Mouse (Mus musculus) limb, embryonic 15.5 days (tissue): Measurements from ENCODE around the gene Zbtb42. TPM values are rescaled to one million over a fixed set of nuclear protein-coding genes. Genes with fewer than 3 reads are reported as not detected.
A peak's percentile ranks its signal among the peaks of the same experiment; 100 is the strongest.

Source experiments
- ATAC-seq: fragments of 200-750 bp; cut with Nextera tagmentation; 2 replicates; pipeline ENCODE4 v1.8.0; 2017; ENCODE audit warnings: low read depth, moderate TSS enrichment; ENCODE audit not compliant: insufficient number of reproducible peaks, low FRiP score, low TSS enrichment
- H3K27ac ChIP-seq: fragments of 300-500 bp; sonication (generic); 2 replicates; pipeline ENCODE4 v1.5.1; 2015; ENCODE audit warnings: moderate library complexity, mild to moderate bottlenecking, inconsistent platforms
- H3K27me3 ChIP-seq: fragments of 300-500 bp; sonication (generic); 2 replicates; pipeline ENCODE4 v1.6.1; 2015; ENCODE audit warnings: inconsistent platforms
- H3K36me3 ChIP-seq: fragments of 300-500 bp; sonication (generic); 2 replicates; pipeline ENCODE4 v1.6.1; 2015; ENCODE audit warnings: inconsistent platforms
- H3K4me1 ChIP-seq: fragments of 300-500 bp; sonication (generic); 2 replicates; pipeline ENCODE4 v1.6.1; 2015; ENCODE audit warnings: inconsistent platforms
- H3K4me2 ChIP-seq: fragments of 300-500 bp; sonication (generic); 2 replicates; pipeline ENCODE4 v1.6.1; 2015; ENCODE audit warnings: mild to moderate bottlenecking, inconsistent platforms
- H3K4me3 ChIP-seq: fragments of 300-500 bp; sonication (generic); 2 replicates; pipeline ENCODE4 v1.5.1; 2015; ENCODE audit warnings: mild to moderate bottlenecking, inconsistent platforms
- H3K9ac ChIP-seq: fragments of 300-500 bp; sonication (generic); 2 replicates; pipeline ENCODE4 v1.6.1; 2015; ENCODE audit warnings: inconsistent platforms
- H3K9me3 ChIP-seq: fragments of 300-500 bp; sonication (generic); 2 replicates; pipeline ENCODE4 v1.6.1; 2016; ENCODE audit warnings: inconsistent platforms
- WGBS: fragments of 180-500 bp; shearing (Covaris S2); methylation state at CpG from one replicate; pipeline ENCODE4 v1.1.7; 2015; 5-methylcytosine and 5-hydroxymethylcytosine counted together
- polyA plus RNA-seq: library from polyadenylated mRNA; unstranded; fragments of >200 nt; fragmentation: Nextera tagmentation; extraction: Ambion mirVana; gene quantifications from 2 replicates; pipeline ENCODE4 v1.2.1, GENCODE M21; 2015

Zbtb42 gene
- polyA plus RNA-seq, 1 experiment from 2014 or later, result 3.4 TPM

DNA sequence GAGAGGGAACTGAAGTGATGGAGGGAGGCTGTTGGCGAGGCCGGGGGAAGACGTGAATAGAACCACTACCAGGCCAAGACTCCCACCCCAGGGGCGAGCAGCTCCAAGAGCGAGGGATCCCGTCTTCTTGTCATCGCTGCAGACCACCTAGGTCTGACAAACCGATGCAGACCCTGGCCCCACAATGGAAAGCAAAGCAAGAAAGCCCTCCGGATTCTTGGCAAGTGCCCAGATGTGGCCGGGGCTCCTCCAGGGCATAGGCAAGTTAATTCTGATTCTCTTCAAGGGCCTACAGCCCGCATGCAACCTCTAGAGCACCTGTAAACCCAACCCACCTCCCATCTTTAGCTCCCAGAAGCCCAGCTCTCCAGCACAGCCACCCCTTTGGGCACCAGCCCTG, 15.3 kb upstream of the Zbtb42 start:
- no peak overlapping the region for H3K9ac ChIP-seq
- H3K9me3 ChIP-seq, result no peaks in the 10 kb centered on the region
- peaks cover 89% of the 10 kb centered on the region for H3K4me1 ChIP-seq
- peaks cover 83% of the 10 kb centered on the region for H3K36me3 ChIP-seq
- H3K4me2 ChIP-seq, result no peak overlapping the region
- no peaks in the 10 kb centered on the region for H3K27me3 ChIP-seq
- H3K27ac ChIP-seq, result peak overlapping the region; percentile 91
- ATAC-seq, result no peak
- 75% methylated on average over 11 of the region's 11 CpGs for WGBS
- no peak overlapping the region for H3K4me3 ChIP-seq

DNA sequence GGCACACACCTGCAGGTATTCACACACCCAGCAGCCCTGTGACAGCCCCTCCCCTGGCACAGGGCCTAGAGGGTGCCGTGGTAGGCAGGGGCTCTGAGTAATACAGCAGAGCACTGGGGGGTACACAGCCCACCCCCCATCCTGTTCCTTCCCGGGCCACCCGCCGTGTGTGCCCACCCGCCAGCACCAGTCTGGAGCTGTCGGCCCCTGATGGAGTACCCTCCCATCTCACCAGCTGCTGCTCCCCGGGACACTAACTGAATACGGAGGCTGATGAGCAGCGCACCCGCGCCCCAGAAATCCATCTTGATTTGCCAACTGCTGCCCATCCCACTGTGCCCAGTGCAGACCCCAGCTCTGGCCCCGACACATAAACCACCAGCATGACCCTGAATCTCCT, 14.9 kb upstream of the Zbtb42 start:
- Histone ChIP-seq H3K27ac (peak overlapping the region; percentile 91), H3K4me3 (no peak overlapping the region), H3K4me1 (peaks cover 93% of the 10 kb centered on the region), H3K27me3 (no peaks in the 10 kb centered on the region), H3K9ac (no peak overlapping the region), H3K36me3 (peaks cover 83% of the 10 kb centered on the region), H3K4me2 (no peak overlapping the region), H3K9me3 (no peaks in the 10 kb centered on the region)
- ATAC-seq, result no peak
- 82% methylated on average over 12 of the region's 12 CpGs for WGBS

DNA sequence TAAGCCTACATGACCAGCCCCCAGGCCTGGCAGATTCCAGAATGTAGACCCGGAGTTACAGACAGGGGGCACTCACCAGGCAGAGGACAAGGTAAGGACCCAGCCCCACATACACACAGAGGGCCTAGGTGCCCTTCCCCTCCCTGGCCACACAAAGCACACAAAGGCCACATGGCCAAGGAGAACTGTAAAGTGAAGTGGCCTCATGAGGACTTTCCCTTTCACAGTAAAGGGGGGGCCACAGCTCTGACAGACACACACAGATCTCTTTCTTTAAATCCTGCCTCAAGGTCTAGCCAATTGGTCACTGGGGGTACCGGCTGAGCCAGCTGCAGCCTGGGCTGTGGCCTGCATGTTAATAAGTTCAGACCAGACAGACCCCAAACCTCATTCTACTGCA, 14.5 kb upstream of the Zbtb42 start:
- 56% methylated on average over 2 of the region's 2 CpGs for WGBS
- no peak for ATAC-seq
- Histone ChIP-seq H3K9ac (no peak overlapping the region), H3K4me3 (no peak overlapping the region), H3K27ac (peak overlapping the region; percentile 91; the same call in 1 of the 2 replicates), H3K9me3 (no peaks in the 10 kb centered on the region), H3K36me3 (peaks cover 83% of the 10 kb centered on the region), H3K4me1 (peaks cover 92% of the 10 kb centered on the region), H3K27me3 (no peaks in the 10 kb centered on the region), H3K4me2 (no peak overlapping the region)

DNA sequence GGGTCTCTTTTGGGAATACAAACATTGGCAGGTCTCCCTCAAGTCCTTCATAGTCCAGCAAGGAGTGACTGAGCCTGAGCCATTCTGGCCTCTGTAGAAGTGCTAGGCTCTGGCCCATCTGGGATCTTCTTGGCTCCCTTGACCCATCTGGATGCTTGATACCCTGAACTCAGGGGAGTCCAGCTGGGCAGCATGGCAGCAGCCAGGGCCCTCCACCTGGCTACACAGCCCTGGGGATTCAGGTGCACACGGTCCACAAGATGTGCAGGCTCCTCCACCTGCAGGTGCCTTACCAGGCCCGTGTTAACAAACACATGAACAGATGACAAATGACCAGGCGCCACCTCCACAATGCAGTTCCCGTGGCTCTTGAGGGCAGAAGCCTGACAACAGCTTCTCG, 14.0 kb upstream of the Zbtb42 start:
- H3K4me2 ChIP-seq, result no peak overlapping the region
- ATAC-seq, result no peak
- no peak overlapping the region for H3K4me3 ChIP-seq
- 69% methylated on average over 5 of the region's 5 CpGs for WGBS
- H3K9me3 ChIP-seq, result no peaks in the 10 kb centered on the region
- peaks cover 96% of the 10 kb centered on the region for H3K4me1 ChIP-seq
- peak overlapping the region; percentile 61 for H3K27ac ChIP-seq
- no peak overlapping the region for H3K9ac ChIP-seq
- no peaks in the 10 kb centered on the region for H3K27me3 ChIP-seq
- peaks cover 83% of the 10 kb centered on the region for H3K36me3 ChIP-seq

DNA sequence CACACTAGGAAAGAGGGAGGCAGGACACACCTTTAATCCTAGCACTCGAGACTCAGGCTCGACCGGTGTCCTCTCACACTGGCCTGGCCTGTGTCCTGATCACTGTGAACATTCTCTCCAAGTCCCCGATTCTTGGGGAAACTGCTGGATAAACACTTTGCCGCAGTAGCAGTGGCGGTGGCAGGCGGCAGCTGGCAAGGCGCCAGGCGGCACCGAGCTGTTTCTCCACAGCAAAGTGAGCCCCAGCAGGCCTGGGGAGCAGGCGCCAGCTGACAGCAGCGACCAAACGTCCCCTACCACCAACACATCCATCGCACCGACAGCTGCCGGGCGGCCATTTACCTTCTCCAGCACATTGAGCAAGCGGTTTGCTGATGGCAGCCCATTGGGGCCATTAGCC, 13.2 kb upstream of the Zbtb42 start:
- Histone ChIP-seq H3K27me3 (no peaks in the 10 kb centered on the region), H3K4me3 (no peak overlapping the region), H3K27ac (peak overlapping the region; percentile 61), H3K9ac (0 out of 2 replicates have a peak overlapping the region, but pooled peaks have one; percentile 28), H3K36me3 (peaks cover 85% of the 10 kb centered on the region), H3K9me3 (no peaks in the 10 kb centered on the region), H3K4me1 (peaks cover 92% of the 10 kb centered on the region), H3K4me2 (no peak overlapping the region)
- no peak for ATAC-seq
- whole genome bisulfite sequencing, result 45% methylated on average over 18 of the region's 18 CpGs

DNA sequence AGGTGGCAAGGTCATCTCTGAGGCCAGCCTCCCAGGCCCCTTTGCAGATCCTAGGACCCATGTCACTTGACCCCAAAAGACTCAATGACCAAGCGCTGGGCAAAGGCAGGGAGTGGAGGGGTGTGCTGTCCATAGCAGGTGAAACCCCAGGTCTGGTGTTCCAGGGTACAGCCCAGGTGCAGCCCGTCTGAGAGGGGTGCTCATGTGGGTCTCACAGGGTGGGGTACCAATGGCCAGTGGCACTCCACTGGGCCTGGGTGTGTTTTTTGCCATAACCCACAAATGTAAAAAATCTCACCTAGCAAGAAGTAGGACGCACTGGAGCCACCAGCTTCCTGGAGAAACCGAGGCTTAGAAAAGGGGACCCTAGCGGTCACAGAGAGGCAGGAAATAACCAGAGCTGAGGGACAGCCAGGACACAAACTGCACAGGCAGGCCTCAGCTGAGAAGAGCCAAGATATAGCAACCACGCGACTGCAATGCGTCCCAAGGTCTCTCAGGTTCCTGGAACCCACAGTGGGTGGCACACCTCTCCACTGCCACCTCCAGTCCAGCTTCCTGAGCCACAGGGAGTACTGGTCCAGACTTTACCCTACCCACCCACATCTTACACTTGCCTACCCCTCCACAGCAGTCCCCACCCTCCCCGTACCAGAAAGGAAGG, 12.6 kb upstream of the Zbtb42 start:
- Histone ChIP-seq H3K9me3 (no peaks in the 10 kb centered on the region), H3K36me3 (peaks cover 87% of the 10 kb centered on the region), H3K9ac (0 out of 2 replicates have a peak overlapping the region, but pooled peaks have one; percentile 28), H3K27me3 (no peaks in the 10 kb centered on the region), H3K4me1 (peaks cover 92% of the 10 kb centered on the region), H3K4me3 (no peak overlapping the region), H3K4me2 (no peak overlapping the region), H3K27ac (0 out of 2 replicates have a peak overlapping the region, but pooled peaks have one; percentile 61)
- no peak for ATAC-seq
- 81% methylated on average over 9 of the region's 9 CpGs for WGBS

DNA sequence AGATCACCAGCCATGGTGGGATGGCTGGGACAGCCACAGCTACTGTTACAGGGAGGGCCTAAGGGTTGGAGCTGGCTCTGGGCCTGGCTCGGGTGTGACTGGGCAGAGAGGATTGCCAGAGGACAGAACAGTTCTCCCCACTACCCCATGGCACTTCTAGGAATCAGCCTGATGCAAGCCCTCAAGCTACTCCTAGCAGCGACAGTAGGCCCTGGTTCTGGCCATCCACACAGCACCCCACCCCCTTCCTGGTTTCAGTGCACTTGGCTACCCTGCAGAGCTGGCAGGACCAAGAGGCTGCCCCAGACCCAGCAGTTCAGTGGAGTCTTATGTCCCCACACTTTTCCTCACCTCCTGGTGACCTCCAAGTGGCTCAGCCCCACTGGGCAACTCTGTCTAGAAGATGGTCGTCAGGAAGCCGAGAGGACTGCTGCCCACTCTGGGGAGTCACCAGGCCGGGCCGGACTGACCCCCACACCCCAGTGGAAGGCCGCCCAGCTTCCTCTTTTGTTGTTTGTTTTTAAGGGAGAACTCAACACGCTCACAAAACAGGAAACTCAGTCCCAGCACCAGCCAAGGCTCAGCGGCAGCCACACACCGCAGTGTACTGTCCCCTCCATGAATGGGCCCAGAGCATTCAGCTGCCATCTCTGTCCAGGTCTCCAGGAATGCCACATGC, 10.9 kb upstream of the Zbtb42 start:
- Histone ChIP-seq H3K9ac (no peak overlapping the region), H3K27me3 (no peaks in the 10 kb centered on the region), H3K36me3 (peaks cover 79% of the 10 kb centered on the region), H3K4me1 (peaks cover 92% of the 10 kb centered on the region), H3K9me3 (no peaks in the 10 kb centered on the region), H3K4me3 (no peak overlapping the region), H3K27ac (peak overlapping the region; percentile 35; the same call in 1 of the 2 replicates), H3K4me2 (no peak overlapping the region)
- 67% methylated on average over 10 of the region's 10 CpGs for WGBS
- ATAC-seq, result no peak

DNA sequence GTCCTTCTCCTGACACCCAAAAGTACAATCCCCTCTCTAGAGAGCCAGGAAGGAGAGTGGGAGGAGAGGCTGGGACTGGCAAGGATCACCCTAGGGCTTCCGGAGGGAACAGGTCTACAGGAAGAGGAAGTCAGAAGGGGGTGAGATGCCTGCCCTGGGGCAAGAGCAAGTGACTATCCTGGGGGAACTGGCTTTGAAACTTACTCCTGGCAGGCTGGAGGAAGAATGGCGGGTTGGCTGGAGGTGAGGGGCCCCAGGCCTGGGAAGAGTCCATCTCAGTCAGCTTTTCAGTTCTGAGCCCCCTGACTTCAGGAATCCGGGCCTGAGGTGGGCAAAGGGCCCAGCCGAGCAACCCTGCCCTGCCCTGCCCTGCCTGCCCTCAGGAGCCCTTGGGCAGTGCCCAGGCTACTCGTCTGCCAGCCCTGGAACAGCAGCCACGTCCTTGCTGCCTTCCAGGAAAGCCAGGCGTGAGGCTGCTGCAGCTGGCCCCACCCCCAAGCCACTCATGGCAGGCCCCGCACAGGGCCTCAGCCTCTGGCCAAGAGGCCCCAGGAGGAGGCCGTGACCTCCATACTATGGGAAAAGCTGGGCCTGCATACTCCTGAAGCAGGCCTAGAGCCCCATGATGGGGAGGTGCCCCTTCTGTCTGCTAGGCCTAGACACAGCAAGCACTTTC, 7.8 kb upstream of the Zbtb42 start:
- Histone ChIP-seq H3K27me3 (no peaks in the 10 kb centered on the region), H3K4me1 (peaks cover 82% of the 10 kb centered on the region), H3K36me3 (peaks cover 57% of the 10 kb centered on the region), H3K9me3 (no peaks in the 10 kb centered on the region), H3K4me3 (peak overlapping the region; percentile 14; the same call in 1 of the 2 replicates), H3K27ac (peak overlapping the region; percentile 57; the same call in 1 of the 2 replicates), H3K9ac (no peak overlapping the region), H3K4me2 (peak overlapping the region; percentile 87)
- 49% methylated on average over 9 of the region's 9 CpGs for WGBS
- ATAC-seq, result no peak

DNA sequence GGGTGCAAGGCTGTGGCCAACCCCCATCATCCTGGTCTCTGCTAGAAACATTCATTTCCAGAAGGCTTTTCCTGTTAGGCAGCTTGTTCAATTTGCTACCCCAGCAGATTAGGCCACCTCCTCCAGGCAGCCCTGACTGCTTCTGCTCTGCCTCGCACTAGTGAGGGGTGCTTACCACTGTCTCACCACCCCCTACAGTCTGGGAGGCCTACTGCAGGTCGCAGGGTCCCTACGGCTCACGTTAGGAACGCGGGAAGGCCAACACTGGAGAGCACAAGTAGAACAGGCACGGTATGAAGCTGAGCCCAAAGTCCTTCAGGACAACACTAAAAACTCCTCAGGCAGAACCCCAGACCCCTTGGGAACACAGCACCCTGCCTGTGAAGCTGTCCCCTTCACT, 6.7 kb upstream of the Zbtb42 start:
- Histone ChIP-seq H3K27me3 (no peaks in the 10 kb centered on the region), H3K4me2 (peak overlapping the region; percentile 87), H3K27ac (0 out of 2 replicates have a peak overlapping the region, but pooled peaks have one; percentile 57), H3K4me1 (peaks cover 72% of the 10 kb centered on the region), H3K4me3 (peak overlapping the region; percentile 98), H3K9ac (no peak overlapping the region), H3K36me3 (peaks cover 48% of the 10 kb centered on the region), H3K9me3 (no peaks in the 10 kb centered on the region)
- no peak for ATAC-seq
- WGBS, result 83% methylated on average over 7 of the region's 7 CpGs

DNA sequence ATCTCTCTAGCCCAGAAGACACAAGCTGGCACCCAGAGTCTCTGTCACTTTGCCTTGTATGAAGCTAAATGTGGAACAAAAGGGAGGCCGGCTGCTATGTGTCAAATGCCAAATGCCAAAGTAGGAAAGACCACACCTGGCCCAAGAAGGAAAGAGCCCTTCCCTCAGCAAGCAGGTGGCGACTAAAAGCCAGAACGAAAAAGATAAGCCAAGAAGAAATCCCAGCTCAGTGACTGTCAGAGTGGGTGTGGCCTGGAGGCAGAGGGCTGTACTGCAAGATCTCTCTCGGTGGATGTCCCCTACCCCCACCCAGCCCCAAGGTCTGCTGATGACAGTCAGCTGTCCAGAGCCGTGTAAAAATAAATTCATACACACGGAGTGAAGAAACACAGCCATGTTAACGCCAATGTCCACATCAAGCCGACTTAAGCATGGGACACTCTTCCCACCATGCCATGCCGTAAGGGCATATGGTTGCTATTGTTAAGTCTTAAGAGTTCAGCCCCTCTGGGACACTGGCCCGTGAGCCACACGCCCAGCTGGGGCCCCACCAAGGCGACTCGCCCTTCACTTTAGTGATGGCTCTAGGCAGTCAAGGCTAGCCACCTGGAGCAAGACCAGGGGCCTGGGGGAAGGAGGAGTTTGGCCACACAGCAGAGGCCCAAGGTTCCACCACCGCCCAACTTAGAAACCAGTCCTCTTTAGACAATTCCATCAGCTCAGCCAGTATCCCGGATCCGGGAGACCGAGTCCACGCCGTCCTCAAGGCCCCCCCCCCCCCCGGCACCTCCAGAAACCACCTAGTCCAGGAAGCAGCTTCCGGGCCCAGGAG, 5.7 kb upstream of the Zbtb42 start:
- peaks cover 70% of the 10 kb centered on the region for H3K4me1 ChIP-seq
- 6% methylated on average over 21 of the region's 21 CpGs for WGBS
- peak; percentile 18; the same call in 1 of the 2 replicates for ATAC-seq

DNA sequence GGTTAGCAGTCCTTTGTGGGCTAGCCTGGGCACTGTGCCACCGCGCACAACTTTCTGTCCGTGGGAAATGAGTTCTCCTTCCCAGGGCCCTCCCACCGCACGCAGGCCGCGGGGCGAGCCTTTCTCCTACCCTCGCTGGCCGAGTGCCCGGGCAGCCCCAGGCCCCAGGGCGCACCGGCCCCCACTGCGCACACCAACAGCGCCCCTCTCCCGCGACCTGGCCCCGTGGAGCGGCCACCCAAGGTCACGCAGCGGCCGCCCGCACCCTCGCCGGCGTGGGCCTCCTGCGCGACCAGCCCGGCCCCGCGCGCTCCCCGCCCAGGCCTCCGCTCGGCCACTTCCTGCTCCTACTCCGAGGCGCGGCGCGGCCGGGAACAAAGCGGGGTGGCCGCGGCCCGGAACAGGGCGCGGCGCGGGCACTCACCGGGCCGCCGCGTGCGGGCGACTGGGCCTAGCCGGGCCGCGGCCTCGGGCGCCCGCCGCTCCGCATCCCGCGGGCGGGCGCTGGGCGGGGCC, 5.0 kb upstream of the Zbtb42 start:
- ATAC-seq, result no peak
- Histone ChIP-seq H3K4me2 (peak overlapping the region; percentile 87), H3K36me3 (peaks cover 32% of the 10 kb centered on the region), H3K27ac (peak overlapping the region; percentile 96), H3K9me3 (no peaks in the 10 kb centered on the region), H3K4me3 (peak overlapping the region; percentile 98), H3K4me1 (peaks cover 72% of the 10 kb centered on the region), H3K9ac (peak overlapping the region; percentile 99), H3K27me3 (no peaks in the 10 kb centered on the region)
- WGBS, result under 1% methylated on average over 49 of the region's 68 CpGs

More for the DNA sequence above, 5.7 kb upstream of the Zbtb42 start:
- Histone ChIP-seq H3K27ac (peak overlapping the region; percentile 96), H3K4me2 (peak overlapping the region; percentile 87), H3K27me3 (no peaks in the 10 kb centered on the region), H3K9me3 (no peaks in the 10 kb centered on the region), H3K36me3 (peaks cover 38% of the 10 kb centered on the region), H3K4me3 (peak overlapping the region; percentile 98), H3K9ac (peak overlapping the region; percentile 99)
